ENCODE assay signal across 7 mouse cellular contexts in genomic region chr10:81105565-81106112, GRCm38 (mm10). TPM values are rescaled to one million over a fixed set of nuclear protein-coding genes. Genes with fewer than 3 reads are reported as not detected.
DNase-seq lines count a peak whose midpoint lies in the region; ATAC-seq lines count a peak whose summit lies in the region.

Gene Map2k2, plus strand, starts transcription at chr10:81105915.

- H3K36me3 ChIP-seq in intestine, embryonic 14.5 days (ENCODE audit: control insufficient read depth, insufficient read depth, low read length) = peaks cover 26% of the 10 kb centered on the region

- H3K9ac ChIP-seq in intestine, embryonic 14.5 days (ENCODE audit: low read length) = peak within 1 kb of the TSS; percentile 99

- H3K4me2 ChIP-seq in intestine, embryonic 14.5 days (ENCODE audit: low read length) = peak within 1 kb of the TSS; percentile 49

- H3K27me3 ChIP-seq in intestine, embryonic 14.5 days (replicated peaks; ENCODE audit: control insufficient read depth, insufficient read depth, low read length) = no peaks in the 10 kb centered on the region

- H3K4me3 ChIP-seq in intestine, embryonic 14.5 days (ENCODE audit: low read depth, low read length) = peak within 1 kb of the TSS; percentile 98

- H3K4me1 ChIP-seq in intestine, embryonic 14.5 days (replicated peaks; ENCODE audit: control insufficient read depth, insufficient read depth, low read length) = peaks cover 13% of the 10 kb centered on the region

- peak within 1 kb of the TSS; percentile 99 for H3K27ac ChIP-seq in intestine, embryonic 14.5 days (ENCODE audit: low read depth)

- WGBS in intestine, embryonic 14.5 days = under 1% methylated on average over 56 of the region's 56 CpGs

- ATAC-seq in intestine, embryonic 14.5 days (replicated peaks; ENCODE audit: low FRiP score, low TSS enrichment, low read depth) = peak; percentile 94

- intact Hi-C loops in left cerebral cortex, postnatal 14 days (cut with DNase I) = no loop called here

- peak; percentile 98 for DNase-seq in adrenal gland, adult 2 months
- DNase-seq in embryo, embryonic 11 days = peak; percentile 98
- peak; percentile 97 for DNase-seq in gastrocnemius, postnatal 25 days
- peak; percentile 97 for DNase-seq in intestine, embryonic 14.5 days (ENCODE audit: low spot score)
- DNase-seq in left cerebral cortex, postnatal 14 days (ENCODE audit: low spot score in 2 of 2) = peak; percentile 96
- DNase-seq in mesoderm, embryonic 11.5 days (ENCODE audit: low read depth, low spot score) = peak; percentile 98
- peak; percentile 99 for DNase-seq in skeletal muscle tissue, adult 2 months (ENCODE audit: low read depth, low spot score)

- no peaks in the 10 kb centered on the region for H3K9me3 ChIP-seq in intestine, embryonic 14.5 days (ENCODE audit: control insufficient read depth, low read length)

RNA-seq across cellular contexts. Expression of gene Map2k2, which starts in this region (rescaled TPM):
- 100 to 1,000 TPM; 157 to 185 TPM for total RNA-seq in adrenal gland, adult 2 months (2021)
- 787 and 873 TPM in 2 replicates for polyA plus RNA-seq in adrenal gland, adult 2 months (2012; rRNA removed)
- total RNA-seq in gastrocnemius, postnatal 25 days (2021) = 100 to 1,000 TPM; 149 to 161 TPM
- polyA plus RNA-seq in intestine, embryonic 14.5 days (2014; fragmentation: Nextera tagmentation; extraction: Ambion mirVana) = 174 and 185 TPM in 2 replicates
- 100 to 1,000 TPM; 116 to 122 TPM for total RNA-seq in left cerebral cortex, postnatal 14 days (2021)

Comparison
In these comparisons a context has a peak if more than half of its experiments do, and no peak if none do; other contexts are left out.
1. Peak in every context shown above with its lines: DNase-seq, ATAC-seq, H3K4me3 ChIP-seq and H3K27ac ChIP-seq.